Mouse (Mus musculus): Measurements from ENCODE around the gene Gm16181. TPM values are rescaled to one million over a fixed set of nuclear protein-coding genes. Genes with fewer than 3 reads are reported as not detected.

Gm16181 gene
- polyA plus RNA-seq (2016; fragmentation: Nextera tagmentation; extraction: Ambion mirVana): 0.30 TPM in 1 of 2 replicates, not detected in the other

DNA sequence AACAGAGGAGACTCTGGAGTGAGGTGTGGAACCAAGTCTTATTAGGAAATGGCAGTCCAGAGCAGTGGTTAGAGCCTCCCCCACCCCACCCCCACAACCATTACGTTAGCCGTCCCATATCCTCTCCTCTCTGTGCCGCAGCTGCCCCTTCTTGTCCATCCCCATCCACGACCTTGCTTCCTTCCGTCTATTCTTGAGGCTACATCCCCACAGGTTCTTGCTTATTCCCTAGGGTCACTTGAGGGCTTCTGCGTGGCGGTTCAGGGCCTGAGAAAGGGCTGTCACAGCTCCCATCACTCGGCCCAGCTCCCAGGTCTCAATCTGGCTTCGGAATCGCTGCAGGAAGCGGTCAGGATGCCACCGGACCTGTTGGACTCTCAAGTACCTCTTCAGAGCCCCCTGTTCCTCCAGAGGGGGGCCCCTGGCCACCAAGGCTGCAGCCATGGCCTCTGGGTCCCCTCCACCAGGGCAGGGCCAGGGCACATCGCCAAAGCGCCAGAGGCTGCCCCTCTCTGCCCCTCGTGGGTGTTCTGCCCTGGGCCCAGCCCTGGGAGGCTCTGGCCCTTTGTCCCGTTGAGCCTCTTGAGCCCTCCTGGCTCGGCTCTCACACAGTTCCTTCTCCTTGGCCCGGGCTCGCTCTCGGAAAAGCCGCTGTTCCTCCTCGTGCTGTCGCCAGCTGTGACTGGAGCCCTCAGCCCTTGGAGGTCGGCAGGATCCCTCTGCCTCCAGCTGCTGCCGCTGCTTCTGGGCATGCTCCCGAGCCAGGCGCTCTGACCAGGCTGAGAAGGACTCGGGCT lies at the start of gene Gm16181:
TSS of gene Gm16181 (plus strand) at position 679 of the 797 bp plus-strand sequence.
- no peak for DNase-seq (ENCODE audit: low spot score)
- peak within 1 kb of the TSS; percentile 9; the same call in 1 of the 2 replicates for H3K4me3 ChIP-seq
- peaks cover 38% of the 10 kb centered on the region for H3K4me1 ChIP-seq
- no peaks in the 10 kb centered on the region for H3K27me3 ChIP-seq (ENCODE audit: insufficient read depth, poor library complexity, severe bottlenecking)
- no peaks in the 10 kb centered on the region for H3K9me3 ChIP-seq
- peak within 1 kb of the TSS; percentile 75 for H3K27ac ChIP-seq
- peaks cover 33% of the 10 kb centered on the region for H3K36me3 ChIP-seq
- 73% methylated on average over 28 of the region's 28 CpGs for WGBS

DNA sequence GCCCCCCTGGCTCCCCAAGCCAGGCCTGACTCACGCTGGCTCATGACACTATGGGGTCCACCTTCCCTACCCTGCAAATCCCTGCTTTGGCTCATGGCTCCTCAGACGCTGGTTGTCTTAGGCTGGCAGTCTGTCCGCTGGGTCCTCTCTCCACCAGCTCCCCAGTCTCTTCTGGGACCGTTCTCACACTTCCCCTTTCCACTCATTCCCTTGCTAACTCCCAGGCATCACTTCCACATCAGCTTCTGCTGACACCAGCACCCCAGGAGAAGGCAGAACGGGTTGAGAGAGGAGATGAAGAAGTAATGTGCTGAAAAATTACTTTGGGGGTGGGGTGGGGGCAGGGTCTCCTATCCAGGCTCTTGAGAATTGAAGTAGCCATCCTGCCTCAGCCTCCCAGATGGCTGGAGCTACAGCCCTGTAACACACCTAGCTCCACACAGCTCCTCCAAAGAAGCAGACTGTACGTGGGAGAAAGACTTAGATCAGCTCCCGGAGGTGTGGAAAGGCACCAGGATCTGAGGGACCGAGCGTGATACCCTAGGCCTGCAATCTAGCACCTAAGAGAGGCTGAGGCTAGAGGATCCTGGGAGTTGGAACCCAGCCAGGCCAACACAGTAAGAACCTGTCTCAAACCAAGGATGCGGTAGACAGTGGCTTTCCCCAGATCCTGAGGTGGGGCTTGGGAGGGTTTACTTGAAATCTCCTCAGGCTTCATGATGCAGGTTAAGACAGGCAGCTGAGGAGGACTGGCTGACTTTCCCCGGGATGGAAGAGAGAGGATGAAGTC lies 48.0 kb upstream of the Gm16181 start:
- no peaks in the 10 kb centered on the region for H3K9me3 ChIP-seq
- no peak for DNase-seq (ENCODE audit: low spot score)
- H3K36me3 ChIP-seq: no peaks in the 10 kb centered on the region
- H3K27me3 ChIP-seq (ENCODE audit: insufficient read depth, poor library complexity, severe bottlenecking): peaks cover 15% of the 10 kb centered on the region; the same call in 1 of the 2 replicates
- no peaks in the 10 kb centered on the region for H3K4me1 ChIP-seq
- no peak overlapping the region for H3K4me3 ChIP-seq
- WGBS: 64% methylated on average over 11 of the region's 11 CpGs
- no peak overlapping the region for H3K27ac ChIP-seq

DNA sequence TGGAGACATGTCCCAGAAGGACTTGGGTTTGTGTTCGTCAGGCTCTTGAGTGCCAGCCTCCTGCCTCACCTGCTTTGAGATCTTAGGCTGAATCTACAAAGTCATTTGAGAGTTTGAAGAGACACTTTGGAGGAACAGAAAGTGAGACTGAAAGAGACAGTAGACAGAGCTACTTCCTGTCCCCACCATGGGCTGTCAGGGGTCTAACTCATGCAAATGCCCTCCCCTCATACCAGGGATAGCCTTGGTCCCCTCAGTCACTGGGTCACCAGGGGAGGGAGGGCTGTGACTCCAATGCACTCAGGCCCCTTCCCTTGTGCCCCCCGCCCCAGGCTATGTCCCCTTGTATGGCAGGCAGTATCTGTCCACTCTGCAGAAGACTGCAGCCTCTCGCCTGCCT lies 47.3 kb upstream of the Gm16181 start:
- 68% methylated on average over 3 of the region's 3 CpGs for WGBS
- Histone ChIP-seq H3K36me3 (no peaks in the 10 kb centered on the region), H3K4me1 (no peaks in the 10 kb centered on the region), H3K9me3 (no peaks in the 10 kb centered on the region), H3K4me3 (no peak overlapping the region), H3K27me3 (ENCODE audit: insufficient read depth, poor library complexity, severe bottlenecking) (peaks cover 15% of the 10 kb centered on the region; the same call in 1 of the 2 replicates), H3K27ac (no peak overlapping the region)
- DNase-seq (ENCODE audit: low spot score): no peak

- no peaks in the 10 kb centered on the region for H3K9me3 ChIP-seq
- no peak overlapping the region for H3K27ac ChIP-seq
- no peak for DNase-seq (ENCODE audit: low spot score)
- 0 out of 2 replicates have a peak, but pooled peaks cover 2% of the 10 kb centered on the region for H3K4me1 ChIP-seq
- no peaks in the 10 kb centered on the region for H3K36me3 ChIP-seq
- H3K4me3 ChIP-seq: no peak overlapping the region
- H3K27me3 ChIP-seq (ENCODE audit: insufficient read depth, poor library complexity, severe bottlenecking): peaks cover 15% of the 10 kb centered on the region; the same call in 1 of the 2 replicates
- 70% methylated on average over 8 of the region's 8 CpGs for WGBS
These were observed 46.2 kb upstream of the Gm16181 start for GRCm38 (mm10) chr17:35174201-35174977.

DNA sequence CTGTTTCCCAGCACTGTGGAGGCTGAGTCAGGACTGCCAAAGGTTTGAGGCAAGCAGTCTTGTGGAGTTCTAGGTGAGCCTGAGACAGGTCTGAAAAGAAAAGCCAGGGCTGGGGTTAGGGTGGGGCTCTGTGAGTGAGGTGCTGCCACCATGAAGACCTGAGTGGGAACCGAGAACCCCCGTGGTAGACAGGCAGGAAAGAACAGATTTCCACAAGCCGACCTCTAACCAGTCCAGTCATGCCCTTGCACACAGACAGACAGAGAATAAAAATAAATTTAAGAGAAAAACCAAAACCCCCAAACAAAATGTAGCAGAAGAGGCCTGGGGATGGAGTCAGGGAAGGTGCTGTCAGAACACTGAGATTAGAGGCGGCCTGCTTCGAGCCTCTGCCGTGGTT lies 45.3 kb upstream of the Gm16181 start:
- DNase-seq (ENCODE audit: low spot score): no peak
- Histone ChIP-seq H3K36me3 (no peaks in the 10 kb centered on the region), H3K9me3 (no peaks in the 10 kb centered on the region), H3K27ac (no peak overlapping the region), H3K4me1 (0 out of 2 replicates have a peak, but pooled peaks cover 2% of the 10 kb centered on the region), H3K4me3 (no peak overlapping the region), H3K27me3 (ENCODE audit: insufficient read depth, poor library complexity, severe bottlenecking) (peaks cover 15% of the 10 kb centered on the region; the same call in 1 of the 2 replicates)
- WGBS: 79% methylated on average over 6 of the region's 6 CpGs

DNA sequence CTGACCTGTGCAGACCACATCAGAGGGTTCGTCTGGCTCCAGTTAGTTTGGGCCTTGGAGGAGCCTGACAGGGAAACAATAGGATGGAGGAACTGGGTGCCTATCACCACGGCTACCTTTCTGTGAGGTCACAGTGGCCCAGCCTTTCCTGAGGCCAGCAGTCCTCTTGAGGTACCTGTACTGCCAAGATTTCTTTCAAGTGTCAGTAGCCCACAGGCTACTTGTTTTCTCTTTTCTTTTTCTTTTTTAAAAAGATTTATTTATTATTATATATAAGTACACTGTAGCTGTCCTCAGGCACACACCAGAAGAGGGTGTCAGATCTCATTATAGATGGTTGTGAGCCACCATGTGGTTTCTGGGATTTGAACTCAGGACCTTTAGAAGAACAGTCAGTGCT lies 44.7 kb upstream of the Gm16181 start, which contains the start of gene Aif1:
TSS of gene Aif1 (minus strand) at position 101 of the 400 bp plus-strand sequence.
- Histone ChIP-seq H3K4me3 (no peak within 1 kb of the TSS), H3K27me3 (ENCODE audit: insufficient read depth, poor library complexity, severe bottlenecking) (peaks cover 15% of the 10 kb centered on the region; the same call in 1 of the 2 replicates), H3K27ac (no peak within 1 kb of the TSS), H3K4me1 (0 out of 2 replicates have a peak, but pooled peaks cover 2% of the 10 kb centered on the region), H3K9me3 (no peaks in the 10 kb centered on the region), H3K36me3 (no peaks in the 10 kb centered on the region)
- DNase-seq (ENCODE audit: low spot score): no peak
- WGBS: 55% methylated on average over 2 of the region's 2 CpGs

GRCm38 (mm10) chr17:35178528-35178927 lies 42.1 kb upstream of the Gm16181 start:
- Histone ChIP-seq H3K27ac (no peak overlapping the region), H3K4me3 (no peak overlapping the region), H3K9me3 (no peaks in the 10 kb centered on the region), H3K27me3 (ENCODE audit: insufficient read depth, poor library complexity, severe bottlenecking) (no peaks in the 10 kb centered on the region), H3K4me1 (0 out of 2 replicates have a peak, but pooled peaks cover 2% of the 10 kb centered on the region), H3K36me3 (no peaks in the 10 kb centered on the region)
- WGBS: 10% methylated on average over 5 of the region's 5 CpGs
- DNase-seq (ENCODE audit: low spot score): peak; percentile 89

- H3K9me3 ChIP-seq: no peaks in the 10 kb centered on the region
- 79% methylated on average over 5 of the region's 5 CpGs for WGBS
- no peaks in the 10 kb centered on the region for H3K27me3 ChIP-seq (ENCODE audit: insufficient read depth, poor library complexity, severe bottlenecking)
- no peak for DNase-seq (ENCODE audit: low spot score)
- 0 out of 2 replicates have a peak, but pooled peaks cover 2% of the 10 kb centered on the region for H3K4me1 ChIP-seq
- H3K27ac ChIP-seq: no peak overlapping the region
- H3K4me3 ChIP-seq: no peak overlapping the region
- no peaks in the 10 kb centered on the region for H3K36me3 ChIP-seq
These were observed 40.5 kb upstream of the Gm16181 start for GRCm38 (mm10) chr17:35180093-35180492.

GRCm38 (mm10) chr17:35185639-35186611 lies 34.7 kb upstream of the Gm16181 start:
- H3K4me1 ChIP-seq: peaks cover 17% of the 10 kb centered on the region
- no peaks in the 10 kb centered on the region for H3K9me3 ChIP-seq
- peak overlapping the region; percentile 83 for H3K27ac ChIP-seq
- H3K36me3 ChIP-seq: no peaks in the 10 kb centered on the region
- 3% methylated on average over 18 of the region's 18 CpGs for WGBS
- no peaks in the 10 kb centered on the region for H3K27me3 ChIP-seq (ENCODE audit: insufficient read depth, poor library complexity, severe bottlenecking)
- DNase-seq (ENCODE audit: low spot score): peak; percentile 86
- H3K4me3 ChIP-seq: peak overlapping the region; percentile 66

DNA sequence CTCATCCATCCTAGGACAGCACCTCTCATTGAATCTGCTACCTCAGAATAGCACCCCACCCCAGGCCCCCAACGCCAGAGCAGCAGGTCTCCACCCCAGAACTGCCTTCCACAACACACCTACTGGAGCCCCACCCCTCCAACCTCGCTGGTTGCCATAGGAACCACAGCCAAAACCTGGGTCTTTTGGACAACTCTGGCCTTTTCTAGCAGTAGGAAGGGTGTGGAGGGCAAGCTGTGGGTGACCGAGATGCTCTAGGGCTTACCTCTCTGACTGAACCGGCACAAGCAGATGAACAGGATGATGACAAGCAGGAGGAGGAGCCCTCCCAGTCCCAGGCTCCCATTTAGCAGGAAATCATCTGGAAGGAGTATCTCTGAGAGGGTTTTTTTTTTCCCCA lies 34.0 kb upstream of the Gm16181 start:
- WGBS: 0% methylated on average over 4 of the region's 4 CpGs
- H3K36me3 ChIP-seq: no peaks in the 10 kb centered on the region
- H3K27ac ChIP-seq: peak overlapping the region; percentile 83
- no peak for DNase-seq (ENCODE audit: low spot score)
- H3K27me3 ChIP-seq (ENCODE audit: insufficient read depth, poor library complexity, severe bottlenecking): no peaks in the 10 kb centered on the region
- H3K9me3 ChIP-seq: no peaks in the 10 kb centered on the region
- peak overlapping the region; percentile 66 for H3K4me3 ChIP-seq
- peaks cover 17% of the 10 kb centered on the region for H3K4me1 ChIP-seq

DNA sequence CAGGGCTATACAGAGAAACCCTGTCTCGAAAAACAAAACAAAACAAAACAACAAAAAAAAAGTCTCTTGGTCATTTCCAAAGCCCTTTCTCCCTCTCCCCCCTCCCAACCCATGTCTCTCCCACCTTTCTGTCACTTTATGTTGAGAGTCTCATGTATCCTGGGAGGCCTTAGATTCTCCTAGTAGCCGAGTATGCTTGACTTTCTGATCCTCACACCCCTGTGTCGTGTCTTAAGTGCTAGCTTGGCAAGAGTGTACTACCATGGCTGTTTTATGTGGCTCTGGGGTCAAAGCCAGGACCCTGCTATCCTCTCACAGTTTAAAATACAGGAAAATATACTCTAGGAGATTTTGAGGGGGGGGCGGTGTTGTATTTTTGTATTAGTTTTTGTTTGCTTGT lies 33.3 kb upstream of the Gm16181 start:
- Histone ChIP-seq H3K27ac (no peak overlapping the region), H3K9me3 (no peaks in the 10 kb centered on the region), H3K36me3 (no peaks in the 10 kb centered on the region), H3K4me3 (no peak overlapping the region), H3K4me1 (peaks cover 17% of the 10 kb centered on the region), H3K27me3 (ENCODE audit: insufficient read depth, poor library complexity, severe bottlenecking) (no peaks in the 10 kb centered on the region)
- DNase-seq (ENCODE audit: low spot score): no peak
- 73% methylated on average over 4 of the region's 4 CpGs for WGBS
